Mouse (Mus musculus) layer of hippocampus, postnatal 14 days (tissue): Measurements from ENCODE around the gene Zdhhc12. TPM values are rescaled to one million over a fixed set of nuclear protein-coding genes. Genes with fewer than 3 reads are reported as not detected.
"Not testable (repeated sequence)": the region's sequence is repeated elsewhere in the genome, so short reads cannot be mapped to it uniquely, and the experiment has no call there.

ENCODE experiments used
- DNase-seq, 2 experiments: peaks; one replicate each; pipeline ENCODE4 v3.0.0; 2021 to 2022; ENCODE audit warnings: low spot score in 2 of 2, mixed read lengths in 1 of 2
- total RNA-seq, 2 experiments: library from RNA; stranded (reverse); gene quantifications; 2 replicates each; pipeline ENCODE4 v1.2.3; 2021

Gene Zdhhc12
- total RNA-seq, 2 experiments from 2014 or later = 14.7 TPM

- DNase-seq = peak; percentile 87 to 93
These were observed 27.2 kb downstream of the Zdhhc12 start for GRCm38 (mm10) chr2:30066046-30066901.

GRCm38 (mm10) chr2:30064298-30064697, 29.1 kb downstream of the Zdhhc12 start:
- no peak for DNase-seq

GRCm38 (mm10) chr2:30063791-30064190, 29.7 kb downstream of the Zdhhc12 start:
- no peak for DNase-seq

GRCm38 (mm10) chr2:30063235-30063634, 30.2 kb downstream of the Zdhhc12 start:
- no peak for DNase-seq

- peak; percentile 34 to 40 for DNase-seq
These were observed 31.0 kb downstream of the Zdhhc12 start for GRCm38 (mm10) chr2:30062249-30063093.

GRCm38 (mm10) chr2:30061215-30062166, 32.0 kb downstream of the Zdhhc12 start:
- no peak for DNase-seq

GRCm38 (mm10) chr2:30058418-30058817, 35.0 kb downstream of the Zdhhc12 start:
- no peak for DNase-seq

GRCm38 (mm10) chr2:30057223-30057904, 36.1 kb downstream of the Zdhhc12 start, which contains the start of gene Set:
Set (plus strand) TSS chr2:30057378.
- no peak for DNase-seq

- no peak for DNase-seq
These were observed 36.7 kb downstream of the Zdhhc12 start for GRCm38 (mm10) chr2:30056736-30057135.

- DNase-seq = not testable (repeated sequence)
These were observed 38.1 kb downstream of the Zdhhc12 start for GRCm38 (mm10) chr2:30055310-30055709.

- DNase-seq = no peak
These were observed 41.3 kb downstream of the Zdhhc12 start for GRCm38 (mm10) chr2:30051992-30052761.

- DNase-seq = no peak
These were observed 43.6 kb downstream of the Zdhhc12 start for GRCm38 (mm10) chr2:30049831-30050230.

- DNase-seq = peak; percentile 98
These were observed 44.6 kb downstream of the Zdhhc12 start, which contains the start of gene Wdr34 for GRCm38 (mm10) chr2:30048699-30049388. Wdr34 (minus strand) TSS chr2:30048881.

- DNase-seq = no peak
These were observed 45.3 kb downstream of the Zdhhc12 start for GRCm38 (mm10) chr2:30048101-30048501.

- DNase-seq = no peak
These were observed 46.3 kb downstream of the Zdhhc12 start for GRCm38 (mm10) chr2:30047127-30047526.

- DNase-seq = no peak
These were observed 48.9 kb downstream of the Zdhhc12 start for GRCm38 (mm10) chr2:30044550-30044949.

GRCm38 (mm10) chr2:30042445-30042844, 51.0 kb downstream of the Zdhhc12 start:
- peak; percentile 67 to 79 for DNase-seq
